9 mouse cellular contexts compared by ENCODE assay signal in genomic region chr7:132720562-132720961, GRCm38 (mm10).
DNase-seq lines count a peak whose midpoint lies in the region; ATAC-seq and TF ChIP-seq lines count a peak whose summit lies in the region.
"Had no signal": no experiment of that assay in that cellular context is flagged by ENCODE, and none has a peak within 500 bp of the region (broad histone marks: within the 10 kb centered on the region; RNA-seq: fewer than 3 reads in every experiment).

No protein-coding gene starts in this region.

- 78% methylated on average over 8 of the region's 8 CpGs for WGBS in heart, embryonic 13.5 days
- 81% methylated on average over 8 of the region's 8 CpGs for WGBS in heart, embryonic 12.5 days
- WGBS in limb, embryonic 14.5 days: 82% methylated on average over 8 of the region's 8 CpGs

- 0 out of 2 replicates have a peak overlapping the region, but pooled peaks have one; percentile 17 for H3K27ac ChIP-seq in heart, embryonic 13.5 days (replicated peaks)
- no peak overlapping the region for H3K27ac ChIP-seq in heart, embryonic 12.5 days (ENCODE audit: poor library complexity, severe bottlenecking)
- H3K27ac ChIP-seq in limb, embryonic 14.5 days (replicated peaks; ENCODE audit: low read depth, low read length): no peak overlapping the region

- peak; percentile 64 for DNase-seq in thymus, postnatal 4 days
- no peak for DNase-seq in thymus, postnatal 25 days
- DNase-seq in limb, embryonic 14.5 days (ENCODE audit: low spot score): no peak
- DNase-seq in ovary, adult 18-20 months (ENCODE audit: low spot score): no peak
- DNase-seq in embryo, embryonic 9.5 days (ENCODE audit: extremely low spot score): no peak
- no peak for DNase-seq in urinary bladder, adult 2 months (ENCODE audit: low spot score)

- H3K9ac ChIP-seq in heart, embryonic 13.5 days: peak overlapping the region; percentile 29; the same call in 1 of the 2 replicates
- no peak overlapping the region for H3K9ac ChIP-seq in heart, embryonic 12.5 days
- no peak overlapping the region for H3K9ac ChIP-seq in limb, embryonic 14.5 days (ENCODE audit: low read depth, low read length, severe bottlenecking)
- H3K9ac ChIP-seq: embryonic facial prominence, embryonic 13.5 days had no signal

- TF ChIP-seq POLR2A in limb, embryonic 14.5 days (IDR thresholded peaks at IDR 0.05; ENCODE audit: borderline replicate concordance, extremely low read depth, insufficient read depth, insufficient read length): no peak

- H3K27me3 ChIP-seq in heart, embryonic 13.5 days (replicated peaks): no peaks in the 10 kb centered on the region
- H3K27me3 ChIP-seq in heart, embryonic 12.5 days (replicated peaks): no peaks in the 10 kb centered on the region
- H3K27me3 ChIP-seq in limb, embryonic 14.5 days (ENCODE audit: control insufficient read depth, insufficient read depth, low read length): no peaks in the 10 kb centered on the region
- H3K27me3 ChIP-seq: embryonic facial prominence, embryonic 13.5 days had no signal

- no peaks in the 10 kb centered on the region for H3K9me3 ChIP-seq in heart, embryonic 13.5 days
- H3K9me3 ChIP-seq in heart, embryonic 12.5 days (replicated peaks): no peaks in the 10 kb centered on the region
- no peaks in the 10 kb centered on the region for H3K9me3 ChIP-seq in limb, embryonic 14.5 days (ENCODE audit: control insufficient read depth, low read length)
- H3K9me3 ChIP-seq: embryonic facial prominence, embryonic 13.5 days had no signal

- ATAC-seq in heart, embryonic 13.5 days (ENCODE audit: extremely low read depth, insufficient number of reproducible peaks, low FRiP score, low TSS enrichment): no peak
- no peak for ATAC-seq in heart, embryonic 12.5 days (ENCODE audit: insufficient number of reproducible peaks, low FRiP score)
- peak; percentile 29; the same call in 1 of the 2 replicates for ATAC-seq in limb, embryonic 14.5 days (ENCODE audit: low FRiP score, low read depth)

- H3K4me3 ChIP-seq in heart, embryonic 13.5 days: no peak overlapping the region
- H3K4me3 ChIP-seq in heart, embryonic 12.5 days: no peak overlapping the region
- no peak overlapping the region for H3K4me3 ChIP-seq in limb, embryonic 14.5 days (replicated peaks; ENCODE audit: low read length)
- H3K4me3 ChIP-seq: embryonic facial prominence, embryonic 13.5 days had no signal

- H3K4me2 ChIP-seq in heart, embryonic 13.5 days: no peak overlapping the region
- no peak overlapping the region for H3K4me2 ChIP-seq in heart, embryonic 12.5 days
- no peak overlapping the region for H3K4me2 ChIP-seq in limb, embryonic 14.5 days (replicated peaks; ENCODE audit: low read depth, low read length, severe bottlenecking)
- H3K4me2 ChIP-seq: embryonic facial prominence, embryonic 13.5 days had no signal

- peaks cover 46% of the 10 kb centered on the region for H3K4me1 ChIP-seq in heart, embryonic 13.5 days
- peaks cover 41% of the 10 kb centered on the region for H3K4me1 ChIP-seq in heart, embryonic 12.5 days (replicated peaks)
- no peaks in the 10 kb centered on the region for H3K4me1 ChIP-seq in limb, embryonic 14.5 days (ENCODE audit: control insufficient read depth, insufficient read depth, low read length)

- peaks cover 2% of the 10 kb centered on the region; the same call in 1 of the 2 replicates for H3K36me3 ChIP-seq in heart, embryonic 13.5 days
- H3K36me3 ChIP-seq in heart, embryonic 12.5 days: 0 out of 2 replicates have a peak, but pooled peaks cover 2% of the 10 kb centered on the region
- peaks cover 2% of the 10 kb centered on the region; the same call in 1 of the 2 replicates for H3K36me3 ChIP-seq in limb, embryonic 14.5 days (ENCODE audit: control insufficient read depth, insufficient read depth, low read length)
